Mouse (Mus musculus) cerebellum, adult 9-11 months (tissue): ENCODE measurements around the gene Ern1.

Experiments
- DNase-seq: peaks from one replicate; pipeline ENCODE4 v3.0.0; 2022

The Ern1 gene

GRCm38 (mm10) chr11:106487733-106488115 lies at the start of gene Ern1:
Gene Ern1 (minus strand): TSS chr11:106487852.
- peak; percentile 93 for DNase-seq

GRCm38 (mm10) chr11:106536253-106536912 lies 48.7 kb upstream of the Ern1 start:
- DNase-seq: no peak

- DNase-seq: no peak
Measured at GRCm38 (mm10) chr11:106535660-106536252, 48.1 kb upstream of the Ern1 start.

GRCm38 (mm10) chr11:106532248-106532790 lies 44.7 kb upstream of the Ern1 start:
- no peak for DNase-seq

- DNase-seq: no peak
Measured at GRCm38 (mm10) chr11:106529786-106530185, 42.1 kb upstream of the Ern1 start.

- DNase-seq: no peak
Measured at GRCm38 (mm10) chr11:106529113-106529512, 41.5 kb upstream of the Ern1 start.

GRCm38 (mm10) chr11:106527926-106528325 lies 40.3 kb upstream of the Ern1 start:
- DNase-seq: no peak

GRCm38 (mm10) chr11:106527147-106527821 lies 39.6 kb upstream of the Ern1 start:
- DNase-seq: no peak

GRCm38 (mm10) chr11:106522538-106522937 lies 34.9 kb upstream of the Ern1 start:
- no peak for DNase-seq

GRCm38 (mm10) chr11:106521612-106522011 lies 34.0 kb upstream of the Ern1 start:
- DNase-seq: no peak

GRCm38 (mm10) chr11:106520404-106520803 lies 32.8 kb upstream of the Ern1 start:
- no peak for DNase-seq

GRCm38 (mm10) chr11:106519519-106519918 lies 31.9 kb upstream of the Ern1 start:
- DNase-seq: no peak

- no peak for DNase-seq
Measured at GRCm38 (mm10) chr11:106518391-106518790, 30.7 kb upstream of the Ern1 start.

GRCm38 (mm10) chr11:106515079-106515745 lies 27.6 kb upstream of the Ern1 start:
- no peak for DNase-seq

- DNase-seq: no peak
Measured at GRCm38 (mm10) chr11:106514446-106514845, 26.8 kb upstream of the Ern1 start.

GRCm38 (mm10) chr11:106513166-106513565 lies 25.5 kb upstream of the Ern1 start:
- DNase-seq: no peak

- no peak for DNase-seq
Measured at GRCm38 (mm10) chr11:106512006-106512390, 24.3 kb upstream of the Ern1 start.

GRCm38 (mm10) chr11:106511236-106512005 lies 23.8 kb upstream of the Ern1 start:
- no peak for DNase-seq

- no peak for DNase-seq
Measured at GRCm38 (mm10) chr11:106507638-106508037, 20.0 kb upstream of the Ern1 start.

- no peak for DNase-seq
Measured at GRCm38 (mm10) chr11:106506211-106506610, 18.6 kb upstream of the Ern1 start.

- no peak for DNase-seq
Measured at GRCm38 (mm10) chr11:106504129-106504528, 16.5 kb upstream of the Ern1 start.

- no peak for DNase-seq
Measured at GRCm38 (mm10) chr11:106503425-106503717, 15.7 kb upstream of the Ern1 start.
